Comparison of ENCODE assay signal across 27 mouse cellular contexts in genomic region chr3:69502527-69502926, GRCm38 (mm10).
A peak's percentile ranks its signal among the peaks of the same experiment; 100 is the strongest.
DNase-seq lines count a peak whose midpoint lies in the region; ATAC-seq and TF ChIP-seq lines count a peak whose summit lies in the region.
"Had no signal": no experiment of that assay in that cellular context is flagged by ENCODE, and none has a peak within 500 bp of the region (broad histone marks: within the 10 kb centered on the region; RNA-seq: fewer than 3 reads in every experiment).

No protein-coding gene starts in this region.

- H3K4me1 ChIP-seq in heart, embryonic 12.5 days (replicated peaks): peaks cover 19% of the 10 kb centered on the region
- peaks cover 11% of the 10 kb centered on the region for H3K4me1 ChIP-seq in heart, embryonic 10.5 days
- peaks cover 22% of the 10 kb centered on the region for H3K4me1 ChIP-seq in midbrain, embryonic 13.5 days (replicated peaks)
- H3K4me1 ChIP-seq in midbrain, embryonic 15.5 days: peaks cover 12% of the 10 kb centered on the region
- H3K4me1 ChIP-seq in forebrain, embryonic 16.5 days (replicated peaks; ENCODE audit: control insufficient read depth, insufficient read depth, low read length): peaks cover 14% of the 10 kb centered on the region
- H3K4me1 ChIP-seq in neural tube, embryonic 13.5 days (replicated peaks): peaks cover 38% of the 10 kb centered on the region
- H3K4me1 ChIP-seq in intestine, postnatal 0 days (replicated peaks; ENCODE audit: control insufficient read depth, insufficient read depth, low read length): no peaks in the 10 kb centered on the region
- H3K4me1 ChIP-seq: embryonic facial prominence, embryonic 13.5 days had no signal

- H3K9ac ChIP-seq in heart, embryonic 12.5 days: no peak overlapping the region
- no peak overlapping the region for H3K9ac ChIP-seq in midbrain, embryonic 13.5 days (replicated peaks)
- H3K9ac ChIP-seq in midbrain, embryonic 15.5 days: no peak overlapping the region
- H3K9ac ChIP-seq in forebrain, embryonic 16.5 days (replicated peaks; ENCODE audit: low read depth, low read length): no peak overlapping the region
- H3K9ac ChIP-seq in neural tube, embryonic 13.5 days: no peak overlapping the region
- no peak overlapping the region for H3K9ac ChIP-seq in intestine, postnatal 0 days (ENCODE audit: low read depth, low read length)
- H3K9ac ChIP-seq: embryonic facial prominence, embryonic 13.5 days; heart, embryonic 13.5 days; liver, embryonic 14.5 days had no signal

- no peaks in the 10 kb centered on the region for H3K36me3 ChIP-seq in heart, embryonic 12.5 days
- no peaks in the 10 kb centered on the region for H3K36me3 ChIP-seq in heart, embryonic 10.5 days
- no peaks in the 10 kb centered on the region for H3K36me3 ChIP-seq in midbrain, embryonic 13.5 days
- no peaks in the 10 kb centered on the region for H3K36me3 ChIP-seq in midbrain, embryonic 15.5 days (replicated peaks)
- H3K36me3 ChIP-seq in forebrain, embryonic 16.5 days (ENCODE audit: control insufficient read depth, insufficient read depth): no peaks in the 10 kb centered on the region
- H3K36me3 ChIP-seq in neural tube, embryonic 13.5 days: no peaks in the 10 kb centered on the region
- no peaks in the 10 kb centered on the region for H3K36me3 ChIP-seq in intestine, postnatal 0 days (ENCODE audit: control insufficient read depth, insufficient read depth)
- H3K36me3 ChIP-seq: embryonic facial prominence, embryonic 13.5 days; heart, embryonic 13.5 days had no signal

- H3K27ac ChIP-seq in heart, embryonic 12.5 days (ENCODE audit: poor library complexity, severe bottlenecking): no peak overlapping the region
- H3K27ac ChIP-seq in heart, embryonic 10.5 days: no peak overlapping the region
- H3K27ac ChIP-seq in midbrain, embryonic 13.5 days: 0 out of 2 replicates have a peak overlapping the region, but pooled peaks have one; percentile 26
- no peak overlapping the region for H3K27ac ChIP-seq in midbrain, embryonic 15.5 days
- H3K27ac ChIP-seq in forebrain, embryonic 16.5 days (ENCODE audit: low read length): no peak overlapping the region; the same call in 1 of the 2 replicates
- H3K27ac ChIP-seq in neural tube, embryonic 13.5 days (replicated peaks): no peak overlapping the region; the same call in 1 of the 2 replicates
- no peak overlapping the region for H3K27ac ChIP-seq in intestine, postnatal 0 days (ENCODE audit: low read depth, low read length)
- H3K27ac ChIP-seq: embryonic facial prominence, embryonic 13.5 days; heart, embryonic 13.5 days; kidney, postnatal 0 days; liver, embryonic 14.5 days had no signal

- TF ChIP-seq CTCF in intestine, postnatal 0 days (IDR thresholded peaks at IDR 0.05; ENCODE audit: low read depth): no peak

- DNase-seq in heart, embryonic 10.5 days (ENCODE audit: low spot score): no peak
- DNase-seq: adrenal gland, postnatal 36 days; cerebellum, adult 18-20 months; cerebellum, postnatal 10 days; gastrocnemius, postnatal 25 days; heart, adult 11 months; heart, postnatal 10 days; kidney, adult 2 months; kidney, postnatal 4 days; liver; lung, adult 2 months; lung, postnatal 10 days; right cerebral cortex, adult 18-20 months; spleen, adult 18-20 months; thymus, adult 18-20 months; thymus, postnatal 36 days had no signal

- WGBS in heart, embryonic 12.5 days: 18% methylated on average over 4 of the region's 4 CpGs
- whole genome bisulfite sequencing in heart, embryonic 10.5 days: 19% methylated on average over 4 of the region's 4 CpGs
- 54% methylated on average over 4 of the region's 4 CpGs for WGBS in midbrain, embryonic 13.5 days
- WGBS in midbrain, embryonic 15.5 days: 41% methylated on average over 4 of the region's 4 CpGs
- WGBS in forebrain, embryonic 16.5 days: 39% methylated on average over 4 of the region's 4 CpGs
- WGBS in neural tube, embryonic 13.5 days: 17% methylated on average over 4 of the region's 4 CpGs
- WGBS in intestine, postnatal 0 days: 60% methylated on average over 4 of the region's 4 CpGs

- no peak overlapping the region for H3K4me3 ChIP-seq in heart, embryonic 12.5 days
- H3K4me3 ChIP-seq in heart, embryonic 10.5 days: no peak overlapping the region
- H3K4me3 ChIP-seq in midbrain, embryonic 13.5 days (replicated peaks): no peak overlapping the region
- no peak overlapping the region for H3K4me3 ChIP-seq in midbrain, embryonic 15.5 days
- H3K4me3 ChIP-seq in forebrain, embryonic 16.5 days (replicated peaks; ENCODE audit: low read length): no peak overlapping the region
- no peak overlapping the region for H3K4me3 ChIP-seq in neural tube, embryonic 13.5 days
- H3K4me3 ChIP-seq in intestine, postnatal 0 days (ENCODE audit: low read depth, low read length): no peak overlapping the region
- H3K4me3 ChIP-seq: embryonic facial prominence, embryonic 13.5 days; heart, embryonic 13.5 days had no signal

- H3K4me2 ChIP-seq in heart, embryonic 12.5 days: peak overlapping the region; percentile 16; the same call in 1 of the 2 replicates
- H3K4me2 ChIP-seq in midbrain, embryonic 13.5 days (replicated peaks): no peak overlapping the region
- no peak overlapping the region for H3K4me2 ChIP-seq in midbrain, embryonic 15.5 days
- H3K4me2 ChIP-seq in forebrain, embryonic 16.5 days (ENCODE audit: low read length): no peak overlapping the region
- H3K4me2 ChIP-seq in neural tube, embryonic 13.5 days: no peak overlapping the region
- H3K4me2 ChIP-seq in intestine, postnatal 0 days (replicated peaks; ENCODE audit: low read depth): no peak overlapping the region
- H3K4me2 ChIP-seq: embryonic facial prominence, embryonic 13.5 days; heart, embryonic 13.5 days had no signal

- ATAC-seq in heart, embryonic 12.5 days (ENCODE audit: insufficient number of reproducible peaks, low FRiP score): no peak
- no peak for ATAC-seq in midbrain, embryonic 13.5 days
- ATAC-seq in midbrain, embryonic 15.5 days (replicated peaks): no peak
- ATAC-seq in forebrain, embryonic 16.5 days: peak; percentile 52
- peak; percentile 12; the same call in 1 of the 2 replicates for ATAC-seq in neural tube, embryonic 13.5 days (ENCODE audit: low read depth)
- ATAC-seq in intestine, postnatal 0 days: no peak
- ATAC-seq: CD4-positive, CD25-positive, alpha-beta regulatory T cell, adult 4 months had no signal

- no peaks in the 10 kb centered on the region for H3K27me3 ChIP-seq in heart, embryonic 12.5 days (replicated peaks)
- no peaks in the 10 kb centered on the region for H3K27me3 ChIP-seq in heart, embryonic 10.5 days (ENCODE audit: insufficient read depth, poor library complexity, severe bottlenecking)
- no peaks in the 10 kb centered on the region for H3K27me3 ChIP-seq in midbrain, embryonic 13.5 days
- no peaks in the 10 kb centered on the region for H3K27me3 ChIP-seq in midbrain, embryonic 15.5 days (replicated peaks)
- H3K27me3 ChIP-seq in forebrain, embryonic 16.5 days (replicated peaks; ENCODE audit: control insufficient read depth, insufficient read depth, low read length): no peaks in the 10 kb centered on the region
- no peaks in the 10 kb centered on the region for H3K27me3 ChIP-seq in neural tube, embryonic 13.5 days
- no peaks in the 10 kb centered on the region for H3K27me3 ChIP-seq in intestine, postnatal 0 days (replicated peaks; ENCODE audit: control insufficient read depth, insufficient read depth, low read length)
- H3K27me3 ChIP-seq: embryonic facial prominence, embryonic 13.5 days; heart, embryonic 13.5 days had no signal

- no peaks in the 10 kb centered on the region for H3K9me3 ChIP-seq in heart, embryonic 12.5 days (replicated peaks)
- no peaks in the 10 kb centered on the region for H3K9me3 ChIP-seq in heart, embryonic 10.5 days
- no peaks in the 10 kb centered on the region for H3K9me3 ChIP-seq in midbrain, embryonic 13.5 days
- no peaks in the 10 kb centered on the region for H3K9me3 ChIP-seq in midbrain, embryonic 15.5 days
- no peaks in the 10 kb centered on the region for H3K9me3 ChIP-seq in forebrain, embryonic 16.5 days (ENCODE audit: control insufficient read depth, low read length)
- no peaks in the 10 kb centered on the region for H3K9me3 ChIP-seq in neural tube, embryonic 13.5 days
- no peaks in the 10 kb centered on the region for H3K9me3 ChIP-seq in intestine, postnatal 0 days (ENCODE audit: control insufficient read depth)
- H3K9me3 ChIP-seq: embryonic facial prominence, embryonic 13.5 days; heart, embryonic 13.5 days had no signal

Comparison
In these comparisons a context has a peak if more than half of its experiments do, and no peak if none do; other contexts are left out.
1. ATAC-seq: peak in forebrain, embryonic 16.5 days (single experiment) and neural tube, embryonic 13.5 days (single experiment); none in heart, embryonic 12.5 days (single experiment), midbrain, embryonic 13.5 days (single experiment), midbrain, embryonic 15.5 days (single experiment) and intestine, postnatal 0 days (single experiment).